ENCODE assay signal across 7 mouse cellular contexts in the genomic region with DNA sequence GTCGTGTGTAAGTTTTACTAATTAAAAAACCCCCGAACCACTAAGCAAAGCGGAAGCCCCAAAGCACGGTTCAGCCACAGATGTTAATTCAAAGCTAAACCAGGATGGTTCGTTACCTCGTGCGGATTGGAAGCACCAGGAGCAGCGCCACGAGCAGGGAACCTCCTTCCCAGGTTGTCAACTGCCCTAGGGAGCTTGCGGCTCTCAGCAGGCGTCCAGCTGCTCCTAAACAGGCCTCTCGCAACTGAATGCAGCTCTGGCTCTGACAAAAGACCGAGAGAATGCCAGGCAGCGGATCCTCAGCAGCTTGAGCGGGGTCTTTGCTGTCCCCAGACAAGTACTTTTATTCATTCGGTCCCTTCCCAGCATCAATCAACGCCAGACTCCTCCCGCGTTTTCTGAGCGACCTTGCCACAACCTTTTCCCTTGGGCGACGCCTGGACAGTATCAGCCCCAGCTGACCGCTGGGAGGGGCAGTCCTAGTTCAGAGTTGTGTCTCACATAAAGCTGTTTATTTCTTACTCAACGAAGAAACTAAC. TPM values are rescaled to one million over a fixed set of nuclear protein-coding genes. Genes with fewer than 3 reads are reported as not detected.
A peak's percentile ranks its signal among the peaks of the same experiment; 100 is the strongest.
DNase-seq lines count a peak whose midpoint lies in the region; ATAC-seq lines count a peak whose summit lies in the region.

Ednrb (minus strand) TSS at position 392 of the 539 bp plus-strand sequence.

- H3K9ac ChIP-seq in forebrain, embryonic 14.5 days (ENCODE audit: low read length) = peak within 1 kb of the TSS; percentile 58
- H3K9ac ChIP-seq in hindbrain, embryonic 12.5 days = peak within 1 kb of the TSS; percentile 61

- no peaks in the 10 kb centered on the region for H3K27me3 ChIP-seq in forebrain, embryonic 14.5 days (replicated peaks; ENCODE audit: control insufficient read depth, insufficient read depth, low read length)
- no peaks in the 10 kb centered on the region for H3K27me3 ChIP-seq in hindbrain, embryonic 12.5 days

- no peaks in the 10 kb centered on the region for H3K9me3 ChIP-seq in forebrain, embryonic 14.5 days (replicated peaks; ENCODE audit: control insufficient read depth, low read length)
- H3K9me3 ChIP-seq in hindbrain, embryonic 12.5 days (replicated peaks) = no peaks in the 10 kb centered on the region

- peaks cover 9% of the 10 kb centered on the region for H3K4me1 ChIP-seq in forebrain, embryonic 14.5 days (ENCODE audit: control insufficient read depth, insufficient read depth, low read length)
- H3K4me1 ChIP-seq in hindbrain, embryonic 12.5 days = peaks cover 6% of the 10 kb centered on the region; the same call in 1 of the 2 replicates

- H3K4me2 ChIP-seq in forebrain, embryonic 14.5 days (ENCODE audit: low read length) = peak within 1 kb of the TSS; percentile 85
- H3K4me2 ChIP-seq in hindbrain, embryonic 12.5 days (replicated peaks) = peak within 1 kb of the TSS; percentile 90

- H3K36me3 ChIP-seq in forebrain, embryonic 14.5 days (ENCODE audit: control insufficient read depth, insufficient read depth, low read length) = no peaks in the 10 kb centered on the region
- no peaks in the 10 kb centered on the region for H3K36me3 ChIP-seq in hindbrain, embryonic 12.5 days

- peak within 1 kb of the TSS; percentile 36; the same call in 1 of the 2 replicates for H3K27ac ChIP-seq in forebrain, embryonic 14.5 days (ENCODE audit: low read depth, low read length)
- peak within 1 kb of the TSS; percentile 83 for H3K27ac ChIP-seq in hindbrain, embryonic 12.5 days

- intact Hi-C loops in left cerebral cortex, postnatal 10 days (cut with DNase I) = loop anchor here (5.0 kb wide), 2 partner anchors 122 to 183 kb away; no protein-coding TSS in a partner anchor

- WGBS in forebrain, embryonic 14.5 days = 1% methylated on average over 24 of the region's 24 CpGs
- under 1% methylated on average over 24 of the region's 24 CpGs for WGBS in hindbrain, embryonic 12.5 days

- H3K4me3 ChIP-seq in forebrain, embryonic 14.5 days (ENCODE audit: low read depth, low read length) = peak within 1 kb of the TSS; percentile 45
- H3K4me3 ChIP-seq in hindbrain, embryonic 12.5 days = peak within 1 kb of the TSS; percentile 45

- ATAC-seq in forebrain, embryonic 14.5 days = peak; percentile 79
- ATAC-seq in hindbrain, embryonic 12.5 days (ENCODE audit: low FRiP score) = peak; percentile 85
- no peak for ATAC-seq in erythroid progenitor cell, adult 5-6 weeks (replicated peaks; ENCODE audit: low FRiP score, poor library complexity, severe bottlenecking)

- DNase-seq in ES-CJ7 (ENCODE audit: low read depth, low spot score) = peak; percentile 59
- DNase-seq in adrenal gland, adult 18-20 months (ENCODE audit: low spot score in 2 of 2) = peak; percentile 25 to 27
- peak; percentile 77 for DNase-seq in forebrain, embryonic 14.5 days (ENCODE audit: low spot score)
- DNase-seq in left cerebral cortex, postnatal 10 days (ENCODE audit: extremely low spot score in 1 of 2, low spot score in 2 of 2) = peak; percentile 13 to 33
- DNase-seq in lung, postnatal 4 days = peak; percentile 50 to 62

RNA-seq across cellular contexts. Expression of gene Ednrb, which starts in this region (rescaled TPM):
- total RNA-seq in adrenal gland, adult 18-20 months (2021) = 10 to 100 TPM; 28.8 to 36.8 TPM
- polyA plus RNA-seq in forebrain, embryonic 14.5 days (2014; fragmentation: Nextera tagmentation; extraction: Ambion mirVana) = 74.0 and 77.3 TPM in 2 replicates
- polyA plus RNA-seq in hindbrain, embryonic 12.5 days (2016; fragmentation: Nextera tagmentation; extraction: Ambion mirVana) = 112 and 120 TPM in 2 replicates
- total RNA-seq in left cerebral cortex, postnatal 10 days (2021) = 100 to 1,000 TPM; 103 to 113 TPM
- total RNA-seq in erythroid progenitor cell, adult 5-6 weeks (2015; ENCODE audit: low replicate concordance) = not detected in 2 replicates
- 1.0 TPM in 1 of 2 replicates, not detected in the other for total RNA-seq in erythroid progenitor cell, adult 5-6 weeks (2017; ENCODE audit: low replicate concordance)

Comparison
In these comparisons a context has a peak if more than half of its experiments do, and no peak if none do; other contexts are left out.
1. RNA of gene Ednrb (total RNA-seq): 103 to 113 TPM in left cerebral cortex, postnatal 10 days and 28.8 to 36.8 TPM in adrenal gland, adult 18-20 months; 1.0 TPM in erythroid progenitor cell, adult 5-6 weeks; every median in the first group is over 10 times any median in the second.
2. DNase-seq: peak in every context shown above with its lines; median percentile 77 in forebrain, embryonic 14.5 days; 59 in ES-CJ7; 56 in lung, postnatal 4 days; 26 in adrenal gland, adult 18-20 months; 23 in left cerebral cortex, postnatal 10 days.